Mouse (Mus musculus) forebrain, embryonic 12.5 days (tissue): Measurements from ENCODE around the gene Ankrd63. TPM values are rescaled to one million over a fixed set of nuclear protein-coding genes. Genes with fewer than 3 reads are reported as not detected.

ENCODE experiments used
- ATAC-seq: fragments of 200-750 bp; cut with Nextera tagmentation; 2 replicates; pipeline ENCODE4 v1.8.0; 2017; ENCODE audit warnings: moderate TSS enrichment; ENCODE audit not compliant: low FRiP score
- H3K27ac ChIP-seq: fragments of 300-500 bp; sonication (generic); 2 replicates; pipeline ENCODE4 v1.5.1; 2016; ENCODE audit warnings: mild to moderate bottlenecking
- H3K27me3 ChIP-seq: fragments of 300-500 bp; sonication (generic); 2 replicates; pipeline ENCODE4 v1.6.1; 2016; ENCODE audit warnings: mild to moderate bottlenecking
- H3K36me3 ChIP-seq: fragments of 300-500 bp; sonication (generic); replicated peaks from 2 replicates; pipeline ENCODE4 v1.6.1; 2016; ENCODE audit warnings: mild to moderate bottlenecking
- H3K4me1 ChIP-seq: fragments of 300-500 bp; sonication (generic); 2 replicates; pipeline ENCODE4 v1.6.1; 2016
- H3K4me2 ChIP-seq: fragments of 300-500 bp; sonication (generic); 2 replicates; pipeline ENCODE4 v1.6.1; 2016; ENCODE audit warnings: mild to moderate bottlenecking, moderate library complexity
- H3K4me3 ChIP-seq: fragments of 300-500 bp; sonication (generic); replicated peaks from 2 replicates; pipeline ENCODE4 v1.5.1; 2016; ENCODE audit warnings: mild to moderate bottlenecking
- H3K9ac ChIP-seq: fragments of 300-500 bp; sonication (generic); 2 replicates; pipeline ENCODE4 v1.6.1; 2016; ENCODE audit warnings: mild to moderate bottlenecking
- H3K9me3 ChIP-seq: fragments of 300-500 bp; sonication (generic); 2 replicates; pipeline ENCODE4 v1.6.1; 2016
- WGBS: fragments of 180-500 bp; shearing (Covaris S2); methylation state at CpG from one replicate; pipeline ENCODE4 v1.1.7; 2016; 5-methylcytosine and 5-hydroxymethylcytosine counted together
- polyA plus RNA-seq: library from polyadenylated mRNA; unstranded; fragments of >200 nt; fragmentation: Nextera tagmentation; extraction: Ambion mirVana; gene quantifications from 2 replicates; pipeline ENCODE4 v1.2.1, GENCODE M21; 2016

Gene Ankrd63
- polyA plus RNA-seq, 1 experiment from 2014 or later = 0.04 TPM

DNA sequence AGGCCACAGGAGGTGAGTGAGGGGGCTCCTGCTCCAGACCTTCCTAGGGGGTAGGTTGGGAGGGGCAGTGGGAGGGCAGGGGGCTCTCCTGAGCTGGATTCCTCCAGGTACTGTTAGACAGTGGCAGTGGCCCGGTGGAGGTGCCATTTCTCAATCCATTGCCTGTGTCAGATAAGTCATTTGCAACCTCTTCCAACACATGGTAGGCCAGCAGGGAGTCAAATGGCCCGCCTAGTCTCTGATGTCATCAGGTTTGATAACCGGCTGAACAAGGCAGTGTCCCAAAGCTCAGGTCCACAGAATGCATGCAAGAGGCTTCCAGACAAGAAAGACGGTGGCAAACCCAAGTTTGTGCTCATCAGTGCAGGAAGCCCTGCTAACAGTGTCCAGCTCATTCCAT is 25.9 kb downstream of the Ankrd63 start:
- Histone ChIP-seq H3K27ac (no peak overlapping the region), H3K9ac (peak overlapping the region; percentile 62; the same call in 1 of the 2 replicates), H3K4me1 (peaks cover 17% of the 10 kb centered on the region)

DNA sequence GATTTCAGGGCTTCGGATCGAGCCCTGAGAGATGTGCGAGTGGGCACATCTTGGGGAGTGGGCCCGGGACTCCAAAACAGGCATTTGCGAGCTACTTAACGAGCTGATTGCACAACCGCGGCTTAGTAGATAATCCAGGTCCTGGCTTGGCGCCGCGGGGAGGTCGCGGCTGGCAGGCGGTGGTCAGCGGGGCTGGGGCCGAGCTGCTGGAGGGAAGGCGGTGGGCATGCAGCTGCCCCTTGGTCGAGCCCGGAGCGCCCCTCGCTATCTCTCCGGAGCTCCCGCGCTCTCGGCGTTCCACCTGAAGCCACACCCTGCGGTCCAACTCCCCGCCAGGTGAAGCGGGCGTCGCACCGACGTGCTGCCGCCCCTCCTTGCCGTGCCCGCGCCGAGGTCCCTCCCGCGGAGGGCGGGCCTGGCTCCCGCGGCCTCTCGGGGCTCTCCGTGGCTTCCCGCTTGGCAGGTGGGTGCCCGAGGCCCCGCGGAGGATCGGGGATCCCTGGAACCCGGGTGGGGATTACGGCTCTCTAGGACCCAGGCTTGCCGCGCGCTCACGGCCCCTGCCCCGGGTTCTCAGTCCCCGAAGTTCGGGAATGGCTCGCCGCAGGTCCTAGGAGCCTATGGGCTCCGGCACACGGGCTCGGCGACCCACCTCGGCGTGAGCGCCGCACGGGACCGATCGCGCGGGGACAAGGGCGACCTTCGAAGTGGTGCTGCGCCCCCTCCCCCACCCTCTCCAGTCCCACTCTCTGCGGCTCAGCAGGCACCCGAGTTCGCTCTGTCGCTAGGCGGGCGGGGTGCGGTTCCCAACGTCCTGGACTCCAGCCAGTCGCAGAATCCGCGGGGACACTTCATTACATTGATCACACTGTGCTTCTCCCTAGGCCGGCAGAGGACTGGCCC is 26.7 kb downstream of the Ankrd63 start:
- no peak overlapping the region for H3K27ac ChIP-seq
- H3K4me3 ChIP-seq = peak overlapping the region; percentile 56
- ATAC-seq = peak; percentile 44; the same call in 1 of the 2 replicates
- peaks cover 17% of the 10 kb centered on the region for H3K4me1 ChIP-seq
- WGBS = 1% methylated on average over 84 of the region's 89 CpGs
- peak overlapping the region; percentile 96 for H3K4me2 ChIP-seq
- H3K9me3 ChIP-seq = no peaks in the 10 kb centered on the region
- H3K36me3 ChIP-seq = no peaks in the 10 kb centered on the region
- peaks cover 76% of the 10 kb centered on the region for H3K27me3 ChIP-seq
- peak overlapping the region; percentile 62 for H3K9ac ChIP-seq

More for the DNA sequence above, 25.9 kb downstream of the Ankrd63 start:
- Histone ChIP-seq H3K36me3 (no peaks in the 10 kb centered on the region), H3K9me3 (no peaks in the 10 kb centered on the region), H3K4me3 (peak overlapping the region; percentile 56; the same call in 1 of the 2 replicates), H3K4me2 (peak overlapping the region; percentile 96), H3K27me3 (peaks cover 69% of the 10 kb centered on the region)
- 21% methylated on average over 4 of the region's 4 CpGs for WGBS
- ATAC-seq = no peak

DNA sequence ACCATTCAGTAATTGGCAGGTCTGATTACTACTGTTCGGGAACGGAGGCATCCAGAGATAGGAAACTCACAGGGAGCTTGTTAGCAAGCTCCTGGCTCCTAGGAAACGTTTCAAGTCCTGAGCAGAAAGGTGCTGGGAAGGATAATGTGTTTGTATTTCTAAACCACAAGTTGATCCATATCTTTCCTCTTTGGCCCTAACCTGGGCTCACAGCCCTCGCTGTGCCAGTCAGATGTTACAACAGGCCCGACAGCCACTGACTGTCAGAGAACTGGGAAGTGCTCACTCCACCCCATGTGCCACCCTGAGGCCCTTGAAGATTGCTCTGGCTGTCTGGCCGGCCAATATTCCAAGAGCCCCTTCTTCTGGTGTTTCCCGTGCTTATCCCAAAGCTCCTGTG is 29.3 kb downstream of the Ankrd63 start:
- Histone ChIP-seq H3K4me1 (peaks cover 17% of the 10 kb centered on the region), H3K36me3 (no peaks in the 10 kb centered on the region), H3K9ac (no peak overlapping the region), H3K4me2 (no peak overlapping the region), H3K27me3 (peaks cover 73% of the 10 kb centered on the region), H3K9me3 (no peaks in the 10 kb centered on the region), H3K27ac (no peak overlapping the region), H3K4me3 (no peak overlapping the region)
- ATAC-seq = no peak
- 25% methylated on average over 7 of the region's 7 CpGs for WGBS

DNA sequence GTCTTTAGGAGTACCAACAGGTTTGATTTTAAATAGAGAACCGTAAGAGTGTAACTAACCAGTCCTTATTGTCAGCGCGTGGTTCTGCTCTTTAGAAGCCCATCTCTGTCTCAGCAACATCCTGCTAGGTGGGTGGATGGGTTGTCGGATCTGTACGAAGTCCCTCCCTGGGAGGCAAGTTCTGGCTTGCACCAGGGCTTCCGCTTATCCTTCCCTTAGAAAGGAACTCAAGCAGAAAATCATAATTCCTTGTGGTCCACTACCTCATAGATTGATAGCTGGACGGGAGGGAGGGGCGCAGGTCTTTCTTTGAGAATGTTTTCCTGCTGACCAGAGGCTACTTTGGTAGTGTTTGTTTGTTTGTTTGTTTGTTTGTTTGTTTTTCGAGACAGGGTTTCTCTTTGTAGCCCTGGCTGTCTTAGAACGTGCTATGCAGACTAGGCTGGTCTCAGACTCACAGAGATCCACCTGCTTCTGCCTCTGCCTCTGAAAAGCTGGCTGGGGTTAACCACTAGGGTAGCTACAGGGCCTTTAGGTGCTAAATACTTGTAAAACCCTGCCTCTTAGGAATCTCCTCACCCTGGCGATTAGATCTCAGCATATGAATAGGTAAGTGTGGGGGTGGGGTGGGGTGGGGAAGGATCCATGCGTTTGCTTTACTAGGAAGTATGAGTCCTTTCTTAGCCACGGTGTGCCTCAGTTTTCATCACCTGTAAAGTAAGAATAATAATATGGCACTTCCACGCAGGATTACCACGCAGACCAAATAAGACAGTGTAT is 29.9 kb downstream of the Ankrd63 start:
- Histone ChIP-seq H3K9me3 (no peaks in the 10 kb centered on the region), H3K9ac (no peak overlapping the region), H3K27me3 (peaks cover 70% of the 10 kb centered on the region), H3K4me1 (peaks cover 17% of the 10 kb centered on the region), H3K36me3 (no peaks in the 10 kb centered on the region), H3K4me3 (no peak overlapping the region), H3K27ac (no peak overlapping the region), H3K4me2 (no peak overlapping the region)
- ATAC-seq = no peak
- 19% methylated on average over 15 of the region's 15 CpGs for WGBS

DNA sequence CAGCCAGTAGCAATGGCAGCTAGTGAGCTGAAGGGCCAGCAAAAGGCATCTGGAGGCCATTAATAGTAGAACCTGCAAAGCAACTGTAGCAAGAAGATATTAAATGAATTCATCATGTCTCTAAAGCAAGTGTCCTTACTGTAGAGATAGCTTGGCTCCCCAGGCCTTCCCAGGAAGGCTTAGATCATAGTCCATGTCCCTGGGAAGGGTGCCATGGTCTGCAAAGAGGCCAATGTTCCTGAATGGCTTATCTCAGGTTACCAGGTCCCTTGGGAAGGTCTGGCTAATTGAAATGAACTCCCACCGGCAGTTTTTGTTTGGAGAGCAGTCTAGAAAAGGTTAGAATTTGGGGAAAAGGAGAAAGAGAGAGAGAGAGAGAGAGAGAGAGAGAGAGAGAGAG is 32.0 kb downstream of the Ankrd63 start:
- no peak overlapping the region for H3K27ac ChIP-seq
- no peak overlapping the region for H3K4me3 ChIP-seq
- H3K4me1 ChIP-seq = peaks cover 8% of the 10 kb centered on the region
- no peaks in the 10 kb centered on the region for H3K9me3 ChIP-seq
- H3K27me3 ChIP-seq = peaks cover 57% of the 10 kb centered on the region
- 79% methylated on average over 1 of the region's 1 CpGs for WGBS
- no peaks in the 10 kb centered on the region for H3K36me3 ChIP-seq
- ATAC-seq = no peak
- H3K4me2 ChIP-seq = no peak overlapping the region
- H3K9ac ChIP-seq = no peak overlapping the region

DNA sequence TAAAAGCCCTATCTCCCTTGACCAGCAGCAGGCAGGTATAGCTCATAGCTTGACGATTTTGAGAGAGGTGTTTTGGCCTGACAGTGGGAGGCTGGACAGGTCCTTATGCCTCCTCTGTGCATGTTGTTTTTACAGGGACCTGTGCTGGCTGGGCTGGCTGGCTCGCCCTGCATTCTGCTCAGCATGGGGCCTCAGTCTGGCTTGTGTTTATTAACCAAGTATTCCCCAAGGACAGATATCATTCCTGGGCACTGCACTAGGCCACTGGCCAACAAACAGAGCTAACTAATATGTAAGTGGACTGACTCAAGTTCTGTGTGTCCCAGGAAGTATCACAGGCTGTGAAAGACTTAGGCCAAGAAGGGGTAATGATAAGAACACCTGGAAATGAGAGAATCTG is 34.0 kb downstream of the Ankrd63 start:
- no peak for ATAC-seq
- H3K4me2 ChIP-seq = no peak overlapping the region
- H3K36me3 ChIP-seq = no peaks in the 10 kb centered on the region
- H3K9ac ChIP-seq = no peak overlapping the region
- peaks cover 45% of the 10 kb centered on the region for H3K27me3 ChIP-seq
- WGBS = 44% methylated on average over 2 of the region's 2 CpGs
- H3K4me3 ChIP-seq = no peak overlapping the region
- peaks cover 7% of the 10 kb centered on the region for H3K4me1 ChIP-seq
- H3K27ac ChIP-seq = no peak overlapping the region
- H3K9me3 ChIP-seq = no peaks in the 10 kb centered on the region

DNA sequence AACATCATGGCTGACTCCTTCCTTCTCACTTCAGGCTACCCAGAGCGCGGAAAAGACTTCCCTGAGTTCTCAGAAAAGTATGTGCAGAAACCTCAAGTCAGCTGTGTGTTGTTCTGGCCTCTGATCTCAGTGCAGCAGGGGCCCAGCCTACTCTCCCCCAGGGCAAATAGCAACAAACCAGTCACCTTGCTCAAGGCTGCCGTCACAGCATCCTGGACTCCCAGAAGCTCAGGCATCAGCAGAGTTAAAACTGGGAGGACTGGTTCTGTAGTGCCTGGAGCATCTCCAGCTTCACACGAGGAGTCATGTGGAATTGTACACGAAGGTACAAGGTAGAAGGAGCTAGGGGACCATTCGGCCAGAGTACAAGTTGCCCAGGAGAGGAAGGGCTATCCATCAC is 34.5 kb downstream of the Ankrd63 start:
- Histone ChIP-seq H3K9ac (no peak overlapping the region), H3K9me3 (no peaks in the 10 kb centered on the region), H3K27me3 (peaks cover 43% of the 10 kb centered on the region), H3K4me1 (peaks cover 7% of the 10 kb centered on the region), H3K36me3 (no peaks in the 10 kb centered on the region), H3K27ac (no peak overlapping the region), H3K4me3 (no peak overlapping the region), H3K4me2 (no peak overlapping the region)
- 73% methylated on average over 6 of the region's 6 CpGs for WGBS
- ATAC-seq = no peak

DNA sequence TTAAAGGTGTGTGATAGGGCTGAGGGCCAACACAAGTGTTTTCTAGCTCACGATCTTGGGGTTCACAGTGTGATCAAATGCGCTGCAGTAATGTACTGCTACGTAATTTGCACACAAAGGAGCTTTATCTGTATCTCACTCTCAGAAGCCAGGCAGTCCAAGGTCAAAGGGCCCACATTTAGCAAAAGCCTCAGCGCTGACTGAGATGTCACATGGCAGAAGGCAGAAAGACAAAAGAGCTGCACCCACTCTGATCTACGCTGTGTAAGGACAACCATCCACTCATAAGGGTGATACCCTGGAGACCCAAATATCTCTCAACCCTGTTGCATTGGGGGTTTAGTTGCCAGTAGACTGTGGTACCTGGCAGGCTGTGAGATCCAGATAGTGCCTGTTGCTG is 36.6 kb downstream of the Ankrd63 start:
- WGBS = 79% methylated on average over 5 of the region's 5 CpGs
- Histone ChIP-seq H3K36me3 (no peaks in the 10 kb centered on the region), H3K9me3 (no peaks in the 10 kb centered on the region), H3K4me2 (no peak overlapping the region), H3K27ac (no peak overlapping the region), H3K9ac (no peak overlapping the region), H3K27me3 (peaks cover 47% of the 10 kb centered on the region), H3K4me3 (no peak overlapping the region), H3K4me1 (peaks cover 18% of the 10 kb centered on the region)
- ATAC-seq = no peak

DNA sequence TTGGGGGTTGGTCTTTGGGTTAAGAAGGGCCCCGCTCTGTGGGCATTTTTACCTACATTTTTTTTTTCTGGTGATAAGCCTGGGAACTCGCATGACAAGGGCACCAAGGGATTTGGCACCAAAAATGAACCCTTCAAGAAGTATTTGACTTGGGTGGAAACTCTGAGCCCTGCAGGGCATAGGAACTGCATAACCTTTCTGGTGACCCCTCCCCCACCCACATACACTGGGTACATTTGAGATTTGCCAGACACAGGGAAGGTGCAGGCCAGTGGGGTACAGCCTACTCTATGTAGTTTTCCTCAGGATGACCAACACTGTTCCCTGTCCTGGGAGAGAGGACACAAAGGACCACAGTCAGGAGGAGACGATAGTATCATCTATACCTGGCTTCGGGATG is 38.1 kb downstream of the Ankrd63 start:
- WGBS = 82% methylated on average over 4 of the region's 4 CpGs
- Histone ChIP-seq H3K4me1 (peaks cover 18% of the 10 kb centered on the region), H3K27me3 (peaks cover 48% of the 10 kb centered on the region), H3K36me3 (no peaks in the 10 kb centered on the region), H3K9me3 (no peaks in the 10 kb centered on the region), H3K27ac (no peak overlapping the region), H3K4me3 (no peak overlapping the region), H3K4me2 (no peak overlapping the region), H3K9ac (no peak overlapping the region)
- ATAC-seq = no peak

DNA sequence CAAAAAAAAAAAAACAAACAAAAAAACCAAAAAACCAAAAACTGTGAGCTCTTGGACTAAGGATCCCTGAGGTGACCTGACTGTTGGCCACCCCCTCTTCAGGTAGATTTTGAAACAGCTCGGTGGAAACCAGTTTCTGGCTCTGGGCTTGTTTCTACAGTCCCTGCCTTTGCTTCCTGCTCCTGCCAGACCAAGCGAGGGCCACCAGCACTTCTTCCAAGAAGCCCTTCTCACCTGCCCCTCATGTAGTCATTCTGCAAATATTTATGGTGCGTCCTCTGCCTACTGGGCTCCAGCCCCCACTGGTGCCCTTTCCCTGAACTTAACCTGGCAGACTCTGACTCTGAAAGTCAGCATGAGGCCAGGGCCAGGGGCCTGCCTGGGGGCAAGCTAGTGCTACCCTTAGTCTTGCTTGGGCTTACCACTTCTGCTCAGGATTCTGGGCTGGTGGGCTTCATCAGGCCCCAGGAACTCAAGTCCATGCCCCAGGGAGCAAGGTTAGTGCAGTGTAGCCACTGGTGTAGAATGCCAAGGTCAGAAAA is 38.7 kb downstream of the Ankrd63 start:
- Histone ChIP-seq H3K27me3 (peaks cover 46% of the 10 kb centered on the region), H3K4me1 (peaks cover 20% of the 10 kb centered on the region), H3K36me3 (no peaks in the 10 kb centered on the region), H3K27ac (no peak overlapping the region), H3K4me3 (no peak overlapping the region), H3K9ac (no peak overlapping the region), H3K4me2 (no peak overlapping the region), H3K9me3 (no peaks in the 10 kb centered on the region)
- no peak for ATAC-seq
- WGBS = 72% methylated on average over 3 of the region's 3 CpGs

DNA sequence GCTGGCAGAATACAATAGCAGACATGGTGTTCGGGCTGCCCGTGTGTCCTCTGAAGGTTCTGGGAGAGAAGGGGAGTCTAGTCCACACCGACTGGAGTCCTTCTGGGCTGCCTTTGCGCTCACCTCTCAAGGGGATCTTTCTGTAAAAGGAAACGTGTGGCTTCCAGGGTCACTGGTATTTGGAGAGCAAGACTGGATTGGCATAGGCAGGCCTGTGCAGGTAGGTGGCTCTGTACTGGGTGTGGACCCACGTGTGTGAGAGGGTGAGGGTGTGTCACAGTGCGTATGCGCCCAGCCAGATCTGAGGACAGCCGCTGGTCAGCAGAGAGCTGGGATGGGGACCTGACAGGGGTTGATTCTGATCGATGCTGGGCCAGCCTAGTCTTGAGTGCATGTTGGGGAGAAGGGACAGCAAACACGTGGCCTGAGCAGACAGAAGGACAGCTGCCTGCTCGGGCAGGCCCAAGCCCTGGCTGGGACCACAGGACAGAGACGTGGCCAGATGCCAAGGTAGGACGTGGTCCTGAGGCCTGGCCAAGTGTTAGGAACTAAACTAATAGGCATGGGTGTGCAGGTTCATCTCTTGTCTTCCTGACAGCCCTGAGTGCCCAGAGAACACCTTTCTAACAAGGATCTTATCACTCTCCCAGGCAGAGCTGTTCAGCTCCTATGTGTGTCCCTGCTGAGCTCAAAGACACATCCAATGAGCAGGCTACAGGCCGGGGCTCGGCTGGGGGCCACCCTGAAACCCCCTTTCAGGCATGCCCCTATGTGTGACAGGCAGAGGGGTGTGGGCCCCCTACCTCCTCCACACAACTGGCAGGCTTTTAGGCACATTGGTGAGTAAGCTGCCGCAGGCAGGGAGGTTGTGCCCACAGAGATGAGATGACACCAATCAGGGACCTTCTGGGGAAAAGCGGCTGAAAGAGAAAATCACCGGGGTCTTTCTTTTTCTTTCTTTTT is 39.7 kb downstream of the Ankrd63 start:
- Histone ChIP-seq H3K27ac (0 out of 2 replicates have a peak overlapping the region, but pooled peaks have one; percentile 19), H3K4me2 (peak overlapping the region; percentile 87), H3K9me3 (no peaks in the 10 kb centered on the region), H3K9ac (peak overlapping the region; percentile 59; the same call in 1 of the 2 replicates), H3K4me3 (peak overlapping the region; percentile 51), H3K4me1 (peaks cover 24% of the 10 kb centered on the region), H3K36me3 (no peaks in the 10 kb centered on the region), H3K27me3 (peaks cover 39% of the 10 kb centered on the region)
- 48% methylated on average over 19 of the region's 19 CpGs for WGBS
- ATAC-seq = no peak; the same call in 1 of the 2 replicates
